Mouse (Mus musculus): ENCODE measurements around the gene Pigq. TPM values are rescaled to one million over a fixed set of nuclear protein-coding genes. Genes with fewer than 3 reads are reported as not detected.

Pigq gene
- total and polyA plus RNA-seq, 2 experiments from 2014 or later, result 47.2 to 67.9 TPM

GRCm38 (mm10) chr17:25880196-25880910 lies 64.4 kb downstream of the Pigq start, which contains the start of gene Wfikkn1:
TSS of gene Wfikkn1 (minus strand) at chr17:25880858.
- TF ChIP-seq EP300 (IDR thresholded peaks at IDR 0.05; ENCODE audit: low read depth), result no peak
- TF ChIP-seq CTCF (IDR thresholded peaks at IDR 0.05; ENCODE audit: low read depth), result no peak
- Histone ChIP-seq H3K27me3 (ENCODE audit: control insufficient read depth, insufficient read depth, low read length) (no peaks in the 10 kb centered on the region), H3K4me3 (ENCODE audit: low read depth, low read length) (no peak within 1 kb of the TSS), H3K4me1 (ENCODE audit: control insufficient read depth, insufficient read depth) (peaks cover 10% of the 10 kb centered on the region; the same call in 1 of the 2 replicates), H3K9me3 (replicated peaks; ENCODE audit: control insufficient read depth, low read length) (no peaks in the 10 kb centered on the region), H3K27ac (ENCODE audit: low read depth) (no peak within 1 kb of the TSS), H3K4me2 (ENCODE audit: low read depth, low read length) (no peak within 1 kb of the TSS), H3K9ac (replicated peaks; ENCODE audit: low read depth, low read length) (no peak within 1 kb of the TSS), H3K36me3 (replicated peaks; ENCODE audit: control insufficient read depth, insufficient read depth, low read length) (peaks cover 25% of the 10 kb centered on the region)
- 65% methylated on average over 5 of the region's 5 CpGs for WGBS
- no peak for ATAC-seq (ENCODE audit: insufficient read depth, low read depth)
- DNase-seq (ENCODE audit: low spot score), result no peak

DNA sequence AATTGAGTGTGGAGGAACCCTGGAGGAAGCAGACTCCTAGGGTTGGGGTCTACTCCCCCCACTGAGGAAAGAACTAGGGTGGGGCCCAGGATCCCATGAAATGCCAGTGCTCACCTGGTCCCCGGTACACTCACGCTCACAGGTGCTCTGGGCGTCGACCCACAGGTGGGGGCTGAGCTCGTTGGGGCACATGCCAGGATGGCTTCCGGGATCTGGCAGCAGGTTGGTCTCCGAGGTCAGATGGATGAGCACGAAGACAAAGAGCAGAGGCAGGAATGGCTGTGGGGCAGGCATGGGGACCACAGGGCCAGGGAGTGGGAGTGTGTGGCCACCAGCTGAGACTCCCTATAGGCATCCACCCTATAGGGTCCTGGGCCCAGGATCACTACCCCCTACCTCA lies 65.0 kb downstream of the Pigq start:
- Histone ChIP-seq H3K27me3 (ENCODE audit: control insufficient read depth, insufficient read depth, low read length) (no peaks in the 10 kb centered on the region), H3K36me3 (replicated peaks; ENCODE audit: control insufficient read depth, insufficient read depth, low read length) (peaks cover 22% of the 10 kb centered on the region), H3K9me3 (replicated peaks; ENCODE audit: control insufficient read depth, low read length) (no peaks in the 10 kb centered on the region), H3K9ac (replicated peaks; ENCODE audit: low read depth, low read length) (no peak overlapping the region), H3K4me3 (ENCODE audit: low read depth, low read length) (no peak overlapping the region), H3K4me1 (ENCODE audit: control insufficient read depth, insufficient read depth) (peaks cover 11% of the 10 kb centered on the region; the same call in 1 of the 2 replicates), H3K27ac (ENCODE audit: low read depth) (no peak overlapping the region), H3K4me2 (ENCODE audit: low read depth, low read length) (no peak overlapping the region)
- ATAC-seq (ENCODE audit: insufficient read depth, low read depth), result no peak
- no peak for TF ChIP-seq EP300 (IDR thresholded peaks at IDR 0.05; ENCODE audit: low read depth)
- TF ChIP-seq CTCF (IDR thresholded peaks at IDR 0.05; ENCODE audit: low read depth), result no peak
- no peak for DNase-seq (ENCODE audit: low spot score)
- 86% methylated on average over 8 of the region's 8 CpGs for WGBS

GRCm38 (mm10) chr17:25879261-25879660 lies 65.5 kb downstream of the Pigq start:
- Histone ChIP-seq H3K4me3 (ENCODE audit: low read depth, low read length) (no peak overlapping the region), H3K27ac (ENCODE audit: low read depth) (no peak overlapping the region), H3K36me3 (replicated peaks; ENCODE audit: control insufficient read depth, insufficient read depth, low read length) (peaks cover 18% of the 10 kb centered on the region), H3K4me1 (ENCODE audit: control insufficient read depth, insufficient read depth) (peaks cover 15% of the 10 kb centered on the region; the same call in 1 of the 2 replicates), H3K4me2 (ENCODE audit: low read depth, low read length) (no peak overlapping the region), H3K9me3 (replicated peaks; ENCODE audit: control insufficient read depth, low read length) (no peaks in the 10 kb centered on the region), H3K9ac (replicated peaks; ENCODE audit: low read depth, low read length) (no peak overlapping the region), H3K27me3 (ENCODE audit: control insufficient read depth, insufficient read depth, low read length) (no peaks in the 10 kb centered on the region)
- 68% methylated on average over 4 of the region's 4 CpGs for WGBS
- ATAC-seq (ENCODE audit: insufficient read depth, low read depth) (no peak), DNase-seq (ENCODE audit: low spot score) (no peak)
- no peak for TF ChIP-seq EP300 (IDR thresholded peaks at IDR 0.05; ENCODE audit: low read depth)
- TF ChIP-seq CTCF (IDR thresholded peaks at IDR 0.05; ENCODE audit: low read depth), result peak; percentile 27; the same call in 1 of the 2 replicates

DNA sequence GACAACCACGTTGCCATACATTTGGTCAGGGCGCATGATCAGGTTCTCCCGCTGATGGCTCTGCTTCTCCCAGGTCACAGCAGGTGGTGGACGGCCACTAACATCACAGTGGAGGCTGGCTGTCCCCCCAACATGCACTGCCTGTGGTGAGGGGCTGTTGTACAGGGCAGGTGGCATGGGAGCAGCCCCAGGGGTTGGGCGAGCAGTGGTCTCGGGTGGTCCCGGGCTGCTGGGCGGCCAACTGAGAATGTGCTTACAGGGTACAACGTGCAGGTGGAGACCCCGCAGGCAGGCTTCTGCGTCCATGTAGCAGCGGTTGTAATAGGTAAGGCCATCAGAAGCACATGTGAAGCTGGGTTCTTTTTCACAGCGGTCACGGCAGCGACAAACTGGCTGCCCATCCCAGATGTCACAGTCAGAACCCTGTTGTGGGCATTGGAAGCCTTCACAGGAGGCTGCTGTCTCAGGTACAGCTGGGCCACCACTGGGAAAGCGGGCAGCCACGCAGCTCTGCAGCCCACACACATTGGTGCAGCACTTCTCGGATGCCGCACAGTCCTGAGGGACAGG lies 66.0 kb downstream of the Pigq start:
- Histone ChIP-seq H3K27ac (ENCODE audit: low read depth) (no peak overlapping the region), H3K4me3 (ENCODE audit: low read depth, low read length) (no peak overlapping the region), H3K4me1 (ENCODE audit: control insufficient read depth, insufficient read depth) (peaks cover 18% of the 10 kb centered on the region; the same call in 1 of the 2 replicates), H3K36me3 (replicated peaks; ENCODE audit: control insufficient read depth, insufficient read depth, low read length) (peaks cover 14% of the 10 kb centered on the region), H3K9me3 (replicated peaks; ENCODE audit: control insufficient read depth, low read length) (no peaks in the 10 kb centered on the region), H3K4me2 (ENCODE audit: low read depth, low read length) (no peak overlapping the region), H3K9ac (replicated peaks; ENCODE audit: low read depth, low read length) (no peak overlapping the region), H3K27me3 (ENCODE audit: control insufficient read depth, insufficient read depth, low read length) (no peaks in the 10 kb centered on the region)
- TF ChIP-seq CTCF (IDR thresholded peaks at IDR 0.05; ENCODE audit: low read depth), result no peak
- no peak for TF ChIP-seq EP300 (IDR thresholded peaks at IDR 0.05; ENCODE audit: low read depth)
- WGBS, result 94% methylated on average over 19 of the region's 19 CpGs
- ATAC-seq (ENCODE audit: insufficient read depth, low read depth) (no peak), DNase-seq (ENCODE audit: low spot score) (no peak)

- WGBS, result 90% methylated on average over 32 of the region's 32 CpGs
- Histone ChIP-seq H3K27ac (ENCODE audit: low read depth) (no peak overlapping the region), H3K4me1 (ENCODE audit: control insufficient read depth, insufficient read depth) (peaks cover 18% of the 10 kb centered on the region; the same call in 1 of the 2 replicates), H3K27me3 (ENCODE audit: control insufficient read depth, insufficient read depth, low read length) (no peaks in the 10 kb centered on the region), H3K4me3 (ENCODE audit: low read depth, low read length) (no peak overlapping the region), H3K9me3 (replicated peaks; ENCODE audit: control insufficient read depth, low read length) (no peaks in the 10 kb centered on the region), H3K9ac (replicated peaks; ENCODE audit: low read depth, low read length) (no peak overlapping the region), H3K4me2 (ENCODE audit: low read depth, low read length) (no peak overlapping the region), H3K36me3 (replicated peaks; ENCODE audit: control insufficient read depth, insufficient read depth, low read length) (peaks cover 7% of the 10 kb centered on the region; the same call in 1 of the 2 replicates)
- TF ChIP-seq CTCF (IDR thresholded peaks at IDR 0.05; ENCODE audit: low read depth), result no peak
- TF ChIP-seq EP300 (IDR thresholded peaks at IDR 0.05; ENCODE audit: low read depth), result no peak
- ATAC-seq (ENCODE audit: insufficient read depth, low read depth), result no peak
- DNase-seq (ENCODE audit: low spot score), result no peak
Observed at GRCm38 (mm10) chr17:25877741-25878610, 66.8 kb downstream of the Pigq start.
